Mouse (Mus musculus): ENCODE data around the gene Inpp5a.

DNA sequence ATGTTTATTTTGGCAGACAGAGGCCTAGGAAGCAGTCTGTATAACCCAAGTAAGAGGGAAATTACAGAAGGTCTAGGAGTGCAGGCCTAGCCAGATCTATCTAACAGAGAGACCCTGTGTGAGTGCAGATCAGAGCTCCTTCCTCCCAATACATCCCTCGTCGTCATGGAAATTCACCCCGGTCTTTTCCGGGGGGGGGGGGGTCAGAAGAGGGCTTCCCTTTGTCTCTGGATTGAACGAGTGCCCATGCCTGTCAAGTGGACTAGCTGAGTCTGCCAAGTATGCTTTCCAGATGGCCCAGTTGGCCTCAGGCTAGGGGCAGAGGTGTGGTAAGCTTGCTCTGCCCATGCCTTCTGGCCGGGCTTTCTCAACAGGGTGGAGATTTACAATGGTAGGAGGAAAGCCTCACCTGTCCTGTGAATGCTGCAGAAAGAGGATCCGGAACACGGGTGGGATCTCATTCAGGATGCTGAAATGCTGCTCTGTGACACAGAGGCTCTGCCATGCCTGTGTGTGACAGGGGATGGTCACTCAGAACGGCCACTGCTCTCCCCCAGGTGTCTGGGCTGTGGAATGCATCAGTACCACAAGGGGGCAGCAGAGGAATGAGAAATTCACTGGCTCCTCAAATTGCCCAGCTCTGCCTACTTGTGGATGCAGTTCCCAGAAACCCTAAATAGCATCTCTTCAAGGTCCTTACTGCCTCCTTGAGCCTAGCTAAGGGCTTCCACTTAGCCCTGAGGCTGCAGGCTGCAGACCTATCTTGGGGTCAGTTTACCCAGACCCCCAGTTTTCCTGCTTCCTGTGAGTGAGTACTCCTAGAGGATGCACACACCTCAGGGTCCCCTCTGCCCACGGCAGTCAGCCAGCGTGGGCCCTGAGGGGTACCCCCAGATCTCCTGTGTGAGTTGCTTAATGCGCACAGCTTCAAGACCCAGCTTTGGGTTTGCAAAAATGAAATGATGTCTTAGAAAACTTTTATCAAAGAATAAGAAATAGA is 227.2 kb downstream of the Inpp5a start:
- TF ChIP-seq CTCF (IDR thresholded peaks at IDR 0.05; ENCODE audit: borderline replicate concordance, extremely low read depth, insufficient read depth, insufficient read length), result peak; percentile 92
- TF ChIP-seq POLR2A (IDR thresholded peaks at IDR 0.05; ENCODE audit: borderline replicate concordance, extremely low read depth, insufficient read depth, insufficient read length, poor library complexity, severe bottlenecking), result no peak

All from brain, embryonic 14.5 days (tissue).